Mouse (Mus musculus) C2C12 (cell line): ENCODE measurements around the gene Hcn2. TPM values are rescaled to one million over a fixed set of nuclear protein-coding genes. Genes with fewer than 3 reads are reported as not detected.

Source experiments
- H3K27me3 ChIP-seq: one replicate; pipeline ENCODE4 v1.6.1; 2011; ENCODE audit not compliant: control insufficient read depth, insufficient read depth, insufficient read length
- H3K36me3 ChIP-seq: one replicate; pipeline ENCODE4 v1.6.1; 2011; ENCODE audit not compliant: control insufficient read depth, insufficient read depth
- H3K4me3 ChIP-seq: one replicate; pipeline ENCODE4 v1.5.1; 2011; ENCODE audit warnings: mild to moderate bottlenecking, control low read depth; ENCODE audit not compliant: poor library complexity, insufficient read depth, severe bottlenecking
- H3K79me2 ChIP-seq: one replicate; pipeline ENCODE4 v1.6.1; 2011; ENCODE audit not compliant: control insufficient read depth, insufficient read depth
- H3K79me3 ChIP-seq: one replicate; pipeline ENCODE4 v1.6.1; 2011; ENCODE audit warnings: low read depth, control low read depth
- H3ac ChIP-seq: one replicate; pipeline ENCODE3; 2011; ENCODE audit warnings: low read depth; ENCODE audit not compliant: control insufficient read depth, insufficient read length
- CEBPB ChIP-seq: IDR thresholded peaks from one replicate; pipeline ENCODE4 v1.6.1; 2011; ENCODE audit warnings: low read depth, mild to moderate bottlenecking, control low read depth, moderate library complexity
- CTCF ChIP-seq: IDR thresholded peaks from one replicate; pipeline ENCODE4 v1.5.1; 2011; ENCODE audit not compliant: control insufficient read depth, insufficient read depth, insufficient read length
- FOSL1 ChIP-seq: IDR thresholded peaks from one replicate; pipeline ENCODE4 v1.8.0; 2011; ENCODE audit warnings: mild to moderate bottlenecking, low read length; ENCODE audit not compliant: poor library complexity, insufficient read depth, severe bottlenecking
- MAX ChIP-seq: IDR thresholded peaks from one replicate; pipeline ENCODE4 v1.6.1; 2011; ENCODE audit warnings: mild to moderate bottlenecking, control low read depth
- MYOD1 ChIP-seq: IDR thresholded peaks from one replicate; pipeline ENCODE4 v1.6.1; 2011; ENCODE audit warnings: low read depth; ENCODE audit not compliant: control insufficient read depth, insufficient read length
- MYOG ChIP-seq: IDR thresholded peaks from one replicate; pipeline ENCODE4 v1.6.1; 2011; ENCODE audit not compliant: control insufficient read depth, insufficient read length; ENCODE audit errors: extremely low read depth
- USF1 ChIP-seq: IDR thresholded peaks from one replicate; pipeline ENCODE4 v1.6.1; 2011; ENCODE audit warnings: low read depth, mild to moderate bottlenecking, control low read depth, moderate library complexity
- polyA plus RNA-seq: library from polyadenylated mRNA; unstranded; fragments of >200 nt; fragmentation: generic; extraction: Trizol; gene quantifications from one replicate; pipeline ENCODE4 v1.2.1, GENCODE M21; 2012; ENCODE audit warnings: missing spikeins

The Hcn2 gene
- polyA plus RNA-seq, 1 experiment, result 0.34 TPM

DNA sequence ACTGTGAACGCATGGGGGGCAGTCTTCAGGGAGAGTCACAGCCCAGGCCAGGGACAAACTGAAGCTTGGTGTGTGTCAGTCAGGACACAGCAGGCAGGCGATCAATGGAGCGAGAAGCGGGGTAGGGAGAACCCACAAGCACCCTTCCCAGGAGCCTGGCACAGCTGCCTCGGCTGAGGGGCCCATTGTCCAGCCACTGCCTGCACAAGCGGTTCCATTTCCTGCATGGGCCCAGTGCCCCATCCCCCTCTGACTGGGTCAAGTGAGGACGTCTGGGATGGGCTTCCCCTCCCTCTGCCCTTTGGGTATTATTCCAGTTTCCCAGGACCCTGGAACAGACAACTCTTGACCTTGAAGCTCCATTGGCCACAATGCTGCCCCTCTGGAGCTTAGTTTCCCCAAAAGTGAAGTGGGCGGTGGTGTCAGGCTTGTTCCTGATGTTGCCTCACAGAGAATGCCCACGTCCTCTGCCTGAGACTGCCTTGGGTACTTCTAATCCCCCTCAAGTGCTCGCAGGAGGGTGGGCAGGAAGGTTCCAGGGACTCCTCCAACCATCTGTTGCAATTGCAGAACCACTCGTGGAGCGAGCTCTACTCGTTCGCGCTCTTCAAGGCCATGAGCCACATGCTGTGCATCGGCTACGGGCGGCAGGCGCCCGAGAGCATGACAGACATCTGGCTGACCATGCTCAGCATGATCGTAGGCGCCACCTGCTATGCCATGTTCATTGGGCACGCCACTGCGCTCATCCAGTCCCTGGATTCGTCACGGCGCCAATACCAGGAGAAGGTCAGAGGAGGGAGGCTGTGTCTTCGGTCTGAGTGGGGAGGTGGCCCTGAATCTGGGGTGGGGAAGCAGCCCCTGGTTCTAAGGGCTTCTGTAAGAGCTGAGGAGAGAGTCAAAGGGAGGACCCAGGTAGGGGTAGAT is 12.2 kb downstream of the Hcn2 start:
- Histone ChIP-seq H3K79me2 (no peaks in the 10 kb centered on the region), H3K79me3 (no peaks in the 10 kb centered on the region), H3K36me3 (peaks cover under 1% of the 10 kb centered on the region), H3K4me3 (no peak overlapping the region), H3K27me3 (no peaks in the 10 kb centered on the region), H3ac (no peak overlapping the region)
- TF ChIP-seq MYOG, result no peak

GRCm38 (mm10) chr10:79729357-79729965 is 13.0 kb downstream of the Hcn2 start:
- Histone ChIP-seq H3K36me3 (peaks cover 9% of the 10 kb centered on the region), H3K79me2 (no peaks in the 10 kb centered on the region), H3ac (no peak overlapping the region), H3K27me3 (no peaks in the 10 kb centered on the region), H3K4me3 (no peak overlapping the region), H3K79me3 (no peaks in the 10 kb centered on the region)
- TF ChIP-seq CEBPB, result no peak
- no peak for TF ChIP-seq CTCF
- no peak for TF ChIP-seq MAX
- no peak for TF ChIP-seq USF1
- no peak for TF ChIP-seq MYOG
- TF ChIP-seq FOSL1, result no peak
- TF ChIP-seq MYOD1, result no peak

- TF ChIP-seq MAX (no peak), FOSL1 (no peak), CEBPB (no peak), USF1 (no peak), CTCF (no peak)
- Histone ChIP-seq H3K36me3 (peaks cover 33% of the 10 kb centered on the region), H3K27me3 (no peaks in the 10 kb centered on the region), H3K79me3 (no peaks in the 10 kb centered on the region), H3ac (no peak overlapping the region), H3K79me2 (no peaks in the 10 kb centered on the region), H3K4me3 (no peak overlapping the region)
Observed at GRCm38 (mm10) chr10:79732500-79732899, 16.1 kb downstream of the Hcn2 start.

DNA sequence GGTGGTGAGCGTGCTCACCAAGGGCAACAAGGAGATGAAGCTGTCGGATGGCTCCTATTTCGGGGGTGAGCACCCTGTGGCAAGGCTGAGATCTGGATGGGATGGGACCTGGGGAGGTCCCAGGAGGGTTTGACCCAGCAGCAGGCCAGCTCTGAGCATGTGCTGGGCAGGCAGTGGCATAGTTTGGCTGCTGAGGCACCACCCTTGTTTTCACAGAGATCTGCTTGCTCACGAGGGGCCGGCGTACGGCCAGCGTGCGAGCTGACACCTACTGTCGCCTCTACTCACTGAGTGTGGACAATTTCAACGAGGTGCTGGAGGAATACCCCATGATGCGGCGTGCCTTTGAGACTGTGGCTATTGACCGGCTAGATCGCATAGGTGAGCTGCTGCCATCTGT is 17.4 kb downstream of the Hcn2 start:
- no peak overlapping the region for H3ac ChIP-seq
- H3K4me3 ChIP-seq, result no peak overlapping the region
- TF ChIP-seq USF1, result no peak
- TF ChIP-seq CTCF, result no peak
- no peak for TF ChIP-seq CEBPB
- no peak for TF ChIP-seq MYOG
- no peak for TF ChIP-seq MYOD1
- TF ChIP-seq MAX, result no peak
- no peak for TF ChIP-seq FOSL1
- peaks cover 43% of the 10 kb centered on the region for H3K36me3 ChIP-seq
- no peaks in the 10 kb centered on the region for H3K79me3 ChIP-seq
- H3K79me2 ChIP-seq, result no peaks in the 10 kb centered on the region
- no peaks in the 10 kb centered on the region for H3K27me3 ChIP-seq

DNA sequence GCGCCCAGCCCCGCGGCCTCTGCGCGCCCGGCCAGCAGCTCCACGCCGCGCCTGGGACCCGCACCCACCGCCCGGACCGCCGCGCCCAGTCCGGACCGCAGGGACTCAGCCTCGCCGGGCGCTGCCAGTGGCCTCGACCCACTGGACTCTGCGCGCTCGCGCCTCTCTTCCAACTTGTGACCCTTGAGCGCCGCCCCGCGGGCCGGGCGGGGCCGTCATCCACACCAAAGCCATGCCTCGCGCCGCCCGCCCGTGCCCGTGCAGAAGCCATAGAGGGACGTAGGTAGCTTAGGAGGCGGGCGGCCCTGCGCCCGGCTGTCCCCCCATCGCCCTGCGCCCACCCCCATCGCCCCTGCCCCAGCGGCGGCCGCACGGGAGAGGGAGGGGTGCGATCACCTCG is 18.9 kb downstream of the Hcn2 start:
- H3K79me3 ChIP-seq, result peaks cover 2% of the 10 kb centered on the region
- H3K4me3 ChIP-seq, result no peak overlapping the region
- peaks cover 58% of the 10 kb centered on the region for H3K36me3 ChIP-seq
- H3K79me2 ChIP-seq, result no peaks in the 10 kb centered on the region
- TF ChIP-seq MYOD1 (no peak), USF1 (no peak), CEBPB (no peak)
- H3ac ChIP-seq, result no peak overlapping the region
- no peaks in the 10 kb centered on the region for H3K27me3 ChIP-seq

- Histone ChIP-seq H3K27me3 (no peaks in the 10 kb centered on the region), H3K79me2 (no peaks in the 10 kb centered on the region), H3K4me3 (no peak overlapping the region), H3K36me3 (peaks cover 71% of the 10 kb centered on the region), H3K79me3 (peaks cover 2% of the 10 kb centered on the region), H3ac (no peak overlapping the region)
- TF ChIP-seq CEBPB, result no peak
- TF ChIP-seq USF1, result no peak
- no peak for TF ChIP-seq MAX
- TF ChIP-seq MYOG, result no peak
- TF ChIP-seq MYOD1, result no peak
- TF ChIP-seq CTCF, result no peak
- no peak for TF ChIP-seq FOSL1
Observed at GRCm38 (mm10) chr10:79736706-79737105, 20.3 kb downstream of the Hcn2 start.
